Mouse (Mus musculus): ENCODE data around the gene Lta.

The Lta gene

GRCm38 (mm10) chr17:35205380-35205769 lies 224 bp upstream of the Lta start:
- no peak for DNase-seq

GRCm38 (mm10) chr17:35202442-35202841 lies 2.7 kb downstream of the Lta start:
- DNase-seq: no peak

DNA sequence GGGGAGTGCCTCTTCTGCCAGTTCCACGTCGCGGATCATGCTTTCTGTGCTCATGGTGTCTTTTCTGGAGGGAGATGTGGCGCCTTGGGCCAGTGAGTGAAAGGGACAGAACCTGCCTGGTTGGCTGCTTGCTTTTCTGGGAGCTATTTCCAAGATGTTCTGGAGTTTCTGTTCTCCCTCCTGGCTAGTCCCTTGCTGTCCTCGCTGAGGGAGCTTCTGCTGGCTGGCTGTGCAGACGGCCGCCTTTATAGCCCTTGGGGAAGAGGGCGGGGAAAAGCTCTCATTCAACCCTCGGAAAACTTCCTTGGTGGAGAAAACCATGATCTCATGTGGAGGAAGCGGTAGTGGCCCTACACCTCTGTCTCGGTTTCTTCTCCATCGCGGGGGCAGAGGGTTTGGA lies 3.4 kb downstream of the Lta start, which contains the start of gene Tnf:
TSS of gene Tnf (minus strand) at position 221 of the 400 bp plus-strand sequence.
- peak; percentile 62 to 76 for DNase-seq

- peak in 1 of 2 experiments; percentile 39 for DNase-seq
Measured at GRCm38 (mm10) chr17:35201128-35201527, 4.0 kb downstream of the Lta start.

DNA sequence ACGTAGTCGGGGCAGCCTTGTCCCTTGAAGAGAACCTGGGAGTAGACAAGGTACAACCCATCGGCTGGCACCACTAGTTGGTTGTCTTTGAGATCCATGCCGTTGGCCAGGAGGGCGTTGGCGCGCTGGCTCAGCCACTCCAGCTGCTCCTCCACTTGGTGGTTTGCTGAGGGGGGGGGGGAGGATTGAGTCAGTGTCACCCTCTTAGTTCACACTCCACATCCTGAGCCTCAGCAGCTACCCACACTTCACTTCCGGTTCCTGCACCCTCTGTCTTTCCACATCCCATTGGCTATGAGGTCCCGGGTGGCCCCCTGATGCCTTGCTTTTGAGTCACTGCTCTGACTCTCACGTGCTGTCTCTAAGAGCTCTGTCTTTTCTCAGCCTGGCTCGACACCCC lies 4.8 kb downstream of the Lta start:
- DNase-seq: peak in 1 of 2 experiments; percentile 58

DNA sequence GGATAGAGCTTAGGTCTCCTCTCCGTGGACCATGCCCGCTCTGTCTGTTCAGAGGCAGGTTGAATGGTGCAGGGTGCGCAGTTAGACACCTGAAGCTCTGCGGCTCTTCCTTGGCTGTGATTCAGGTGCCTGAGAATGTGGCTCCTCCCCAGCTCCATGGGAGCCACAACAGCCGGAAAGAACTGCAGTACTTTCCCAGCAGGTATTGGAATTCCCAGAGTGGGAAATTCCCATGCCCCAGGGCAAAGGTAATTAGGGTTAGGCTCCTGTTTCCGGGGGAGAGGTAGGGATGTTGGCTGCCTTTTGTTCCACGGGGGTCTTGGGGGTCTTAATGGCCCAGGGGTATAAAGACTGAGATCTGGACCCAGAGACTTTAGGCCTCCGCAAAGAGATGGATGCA lies 6.2 kb downstream of the Lta start:
- DNase-seq: no peak

GRCm38 (mm10) chr17:35198029-35198428 lies 7.1 kb downstream of the Lta start:
- DNase-seq: no peak

DNA sequence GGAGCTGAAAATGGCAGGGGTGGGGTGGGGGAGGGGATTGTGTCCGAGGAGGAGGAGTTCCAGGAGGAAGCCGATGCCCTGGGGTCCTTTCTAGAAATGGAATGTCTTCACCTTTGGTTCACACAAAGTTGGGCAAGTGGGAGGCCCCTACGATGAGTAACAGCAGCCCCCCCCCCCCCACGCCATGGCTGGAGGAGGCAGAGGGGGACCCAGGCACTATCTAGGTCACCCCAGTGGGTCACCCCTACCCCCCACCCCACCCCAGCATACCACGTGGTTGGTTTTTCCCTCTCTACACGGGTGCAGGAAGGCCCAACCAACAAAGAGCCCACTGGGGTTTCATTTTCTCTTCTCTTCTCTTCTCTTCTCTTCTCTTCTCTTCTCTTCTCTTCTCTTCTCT lies 8.0 kb downstream of the Lta start:
- DNase-seq: no peak

GRCm38 (mm10) chr17:35196321-35196641 lies 8.9 kb downstream of the Lta start:
- DNase-seq: no peak

- DNase-seq: peak; percentile 83 to 93
Measured at GRCm38 (mm10) chr17:35195631-35196320, 9.4 kb downstream of the Lta start.

DNA sequence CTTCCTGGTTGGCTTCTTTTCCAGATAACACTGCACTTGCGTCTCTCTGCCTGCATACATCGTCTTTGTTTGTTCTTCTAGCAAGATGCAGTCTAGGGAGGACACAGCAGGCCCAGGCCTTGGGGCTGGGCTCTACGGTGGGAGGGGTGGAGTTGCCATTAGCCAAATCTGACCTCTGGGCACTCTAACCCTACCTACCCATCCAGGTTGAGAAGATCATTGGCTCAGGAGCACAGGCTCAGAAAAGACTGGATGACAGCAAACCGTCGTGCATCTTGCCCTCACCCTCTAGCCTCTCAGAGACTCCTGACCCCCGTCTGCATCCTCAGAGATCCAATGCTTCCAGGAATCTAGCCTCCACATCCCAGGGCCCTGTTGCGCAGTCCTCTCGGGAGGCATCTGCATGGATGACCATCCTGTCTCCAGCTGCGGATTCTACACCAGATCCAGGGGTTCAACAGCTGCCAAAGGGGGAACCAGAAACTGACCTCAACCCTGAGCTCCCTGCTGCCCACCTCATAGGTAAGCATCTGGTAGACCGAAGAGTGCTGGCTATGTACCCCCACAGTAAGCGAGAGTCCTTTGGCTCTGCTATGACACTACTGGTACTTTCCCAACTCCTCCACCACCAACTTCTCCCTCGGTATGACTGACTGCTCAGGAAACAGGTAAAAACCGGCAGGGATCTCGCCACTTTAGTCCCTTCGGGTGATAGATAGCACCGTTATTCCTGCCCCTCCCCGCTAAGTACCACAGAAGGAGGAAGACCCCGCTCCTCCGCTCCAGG lies 10.1 kb downstream of the Lta start:
- peak; percentile 49 to 58 for DNase-seq

DNA sequence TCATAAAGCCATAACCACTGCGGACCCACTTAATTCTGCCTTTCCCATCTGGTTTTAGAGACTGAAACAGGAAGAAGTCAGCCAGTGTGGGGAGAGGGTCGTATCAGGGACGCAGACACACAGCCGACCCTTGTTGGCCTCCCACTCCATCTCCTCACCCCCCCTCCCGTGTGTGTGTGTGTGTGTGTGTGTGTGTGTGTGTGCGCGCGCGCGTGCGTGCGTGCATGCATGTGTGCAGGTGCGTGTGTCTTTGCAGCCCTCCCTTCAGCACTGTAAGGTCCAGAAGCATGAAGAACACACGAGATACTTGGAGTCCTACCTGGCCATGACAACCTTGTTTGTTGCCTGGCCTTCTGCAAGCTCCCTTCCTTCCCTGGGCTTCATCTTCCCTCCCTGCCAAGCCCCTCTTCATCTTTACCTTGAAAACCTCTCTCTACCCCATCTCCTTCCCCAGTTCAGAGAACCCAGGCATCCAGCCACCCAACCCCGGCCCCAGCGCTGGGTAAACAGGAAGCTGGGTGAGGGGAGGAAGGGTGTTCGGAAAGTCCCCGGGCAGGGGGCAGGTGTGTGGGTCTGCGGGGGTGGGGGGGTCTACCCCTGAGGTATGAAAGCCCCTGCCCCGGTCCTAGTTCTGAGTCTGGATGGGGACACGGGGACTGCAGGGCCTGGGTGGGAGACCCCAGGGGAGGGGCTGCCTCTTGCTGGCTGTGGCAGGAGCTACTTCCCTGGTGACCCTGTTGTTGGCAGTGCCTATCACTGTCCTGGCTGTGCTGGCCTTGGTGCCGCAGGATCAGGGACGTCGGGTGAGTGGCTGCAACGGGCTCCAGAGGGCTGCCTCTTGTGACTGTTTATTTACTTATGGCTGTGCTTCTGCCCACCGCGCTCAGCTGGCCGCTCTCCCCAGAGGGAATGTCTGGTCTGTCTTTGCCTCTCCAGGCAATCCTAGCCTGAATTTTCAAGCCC lies 11.0 kb downstream of the Lta start, which contains the start of gene Ltb:
TSS of gene Ltb (plus strand) at position 559 of the 963 bp plus-strand sequence.
- peak; percentile 77 to 86 for DNase-seq

DNA sequence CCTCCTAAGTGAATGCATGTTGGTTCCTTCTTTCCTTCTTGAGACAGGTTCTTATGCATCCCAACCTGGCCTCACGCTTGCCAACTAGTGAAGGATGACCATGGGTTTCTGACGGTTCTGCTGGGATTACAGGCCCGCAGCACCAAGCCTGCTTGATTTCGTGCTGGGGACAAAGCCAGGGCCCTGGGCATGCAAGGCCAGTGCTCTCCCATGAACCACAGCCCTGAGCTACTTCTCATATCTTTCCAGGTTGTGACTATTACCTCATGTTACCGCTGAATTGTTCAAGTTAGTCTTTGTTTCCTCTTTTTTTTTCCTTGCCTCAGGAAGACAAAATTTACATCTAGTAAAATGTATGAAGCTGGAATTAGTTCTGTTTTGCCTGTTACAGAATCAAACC lies 12.2 kb downstream of the Lta start:
- no peak for DNase-seq

GRCm38 (mm10) chr17:35191723-35192122 lies 13.4 kb downstream of the Lta start:
- no peak for DNase-seq

GRCm38 (mm10) chr17:35190096-35190495 lies 15.1 kb downstream of the Lta start:
- peak; percentile 45 to 56 for DNase-seq

DNA sequence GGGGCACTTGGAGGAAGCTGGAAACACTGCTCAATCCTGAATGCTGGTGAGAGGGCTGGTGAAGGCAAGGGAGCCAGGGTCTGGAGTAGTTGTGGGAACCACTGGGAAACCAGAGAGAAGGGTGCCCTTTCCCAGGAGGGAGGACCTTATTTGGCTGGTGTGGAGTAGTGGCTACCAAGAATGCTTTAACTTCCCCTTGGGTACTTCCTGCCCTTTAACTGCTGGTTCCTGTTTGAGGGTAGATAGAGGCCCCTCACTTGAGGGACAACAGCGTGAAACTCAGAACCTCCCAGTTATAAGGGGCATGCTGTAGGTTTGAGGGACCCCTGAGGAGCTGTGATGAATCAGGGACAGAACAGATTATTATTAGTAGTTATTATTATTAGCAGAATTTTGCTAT lies 16.0 kb downstream of the Lta start:
- no peak for DNase-seq

DNA sequence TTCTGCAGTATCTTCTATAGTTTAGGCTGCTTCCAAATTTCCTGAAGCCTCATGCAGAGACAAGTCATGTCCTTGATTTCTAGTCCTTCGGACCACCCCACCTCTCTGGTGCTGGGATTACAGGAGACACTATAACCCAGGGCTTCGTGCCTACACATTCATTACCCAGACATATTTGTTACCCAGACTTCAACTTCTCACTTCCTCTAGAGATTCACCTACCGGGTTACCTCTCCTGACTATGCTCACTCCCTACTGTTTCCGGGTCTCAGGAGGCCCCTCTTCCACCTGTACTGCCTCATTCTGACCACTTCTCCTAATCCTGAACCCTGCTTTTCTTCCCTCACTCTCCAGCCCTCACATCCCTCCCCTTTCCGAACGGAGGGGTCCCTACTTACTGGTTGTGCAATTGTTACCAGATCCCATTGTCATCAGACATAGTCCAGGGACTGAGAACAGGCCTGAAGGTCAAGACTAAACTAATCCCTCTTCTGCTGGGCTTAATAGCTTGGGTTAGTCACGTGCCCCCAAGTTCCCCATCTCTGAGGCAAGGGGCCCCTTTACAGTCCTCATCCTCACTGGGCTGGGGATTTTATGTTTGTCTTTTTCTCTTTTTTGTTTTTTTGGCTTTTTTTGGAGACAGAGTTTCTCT lies 17.1 kb downstream of the Lta start, which contains the start of gene Lst1:
TSS of gene Lst1 (minus strand) at position 481 of the 652 bp plus-strand sequence.
- DNase-seq: no peak

GRCm38 (mm10) chr17:35187345-35187744 lies 17.8 kb downstream of the Lta start:
- DNase-seq: no peak

DNA sequence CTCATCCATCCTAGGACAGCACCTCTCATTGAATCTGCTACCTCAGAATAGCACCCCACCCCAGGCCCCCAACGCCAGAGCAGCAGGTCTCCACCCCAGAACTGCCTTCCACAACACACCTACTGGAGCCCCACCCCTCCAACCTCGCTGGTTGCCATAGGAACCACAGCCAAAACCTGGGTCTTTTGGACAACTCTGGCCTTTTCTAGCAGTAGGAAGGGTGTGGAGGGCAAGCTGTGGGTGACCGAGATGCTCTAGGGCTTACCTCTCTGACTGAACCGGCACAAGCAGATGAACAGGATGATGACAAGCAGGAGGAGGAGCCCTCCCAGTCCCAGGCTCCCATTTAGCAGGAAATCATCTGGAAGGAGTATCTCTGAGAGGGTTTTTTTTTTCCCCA lies 18.5 kb downstream of the Lta start:
- peak; percentile 61 to 63 for DNase-seq

- peak; percentile 73 to 89 for DNase-seq
Measured at GRCm38 (mm10) chr17:35185639-35186611, 19.2 kb downstream of the Lta start.

GRCm38 (mm10) chr17:35180093-35180492 lies 25.1 kb downstream of the Lta start:
- DNase-seq: no peak
